In the genomic region with DNA sequence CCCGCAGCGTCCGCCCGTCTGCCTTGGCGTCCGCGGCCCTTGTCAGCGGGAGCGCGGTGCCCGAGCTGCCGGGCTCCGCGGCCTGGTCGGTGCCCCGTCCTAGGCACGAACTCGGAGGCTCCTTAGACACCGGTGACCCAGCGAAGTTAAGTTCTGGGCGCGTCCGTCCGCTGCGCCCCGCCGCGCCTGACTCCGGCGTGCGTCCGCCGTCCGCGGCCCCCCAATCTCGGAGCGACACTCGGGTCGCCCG, we compare ENCODE assay signal across 9 mouse cellular contexts. TPM values are rescaled to one million over a fixed set of nuclear protein-coding genes. Genes with fewer than 3 reads are reported as not detected.
DNase-seq lines count a peak whose midpoint lies in the region; ATAC-seq and TF ChIP-seq lines count a peak whose summit lies in the region.
"Had no signal": no experiment of that assay in that cellular context is flagged by ENCODE, and none has a peak within 500 bp of the region (broad histone marks: within the 10 kb centered on the region; RNA-seq: fewer than 3 reads in every experiment).

No protein-coding gene starts in this region.

- no peak for TF ChIP-seq POLR2A in cortical plate, adult 2 months (IDR thresholded peaks at IDR 0.05; ENCODE audit: extremely low read depth, insufficient read depth, low read length)

- ATAC-seq in kidney, embryonic 16.5 days (ENCODE audit: low FRiP score, low TSS enrichment): no peak; the same call in 1 of the 2 replicates
- peak; percentile 77; the same call in 1 of the 2 replicates for ATAC-seq in hindbrain, embryonic 13.5 days (ENCODE audit: low FRiP score)
- no peak; the same call in 1 of the 2 replicates for ATAC-seq in midbrain, embryonic 13.5 days

- H3K27ac ChIP-seq in kidney, embryonic 16.5 days (ENCODE audit: low read length): peak overlapping the region; percentile 94
- H3K27ac ChIP-seq in cortical plate, adult 2 months (ENCODE audit: insufficient read depth, low read length): peak overlapping the region; percentile 97
- H3K27ac ChIP-seq in hindbrain, embryonic 13.5 days: peak overlapping the region; percentile 63; the same call in 1 of the 2 replicates
- H3K27ac ChIP-seq in midbrain, embryonic 13.5 days: no peak overlapping the region

- H3K4me1 ChIP-seq in kidney, embryonic 16.5 days (ENCODE audit: insufficient read depth, low read length): peaks cover 30% of the 10 kb centered on the region
- no peaks in the 10 kb centered on the region for H3K4me1 ChIP-seq in cortical plate, adult 2 months (ENCODE audit: control insufficient read depth, insufficient read depth, low read length)
- H3K4me1 ChIP-seq in hindbrain, embryonic 13.5 days (replicated peaks): peaks cover 36% of the 10 kb centered on the region
- H3K4me1 ChIP-seq in midbrain, embryonic 13.5 days (replicated peaks): peaks cover 32% of the 10 kb centered on the region

- WGBS in kidney, embryonic 16.5 days: under 1% methylated on average over 39 of the region's 40 CpGs
- 0% methylated on average over 39 of the region's 40 CpGs for WGBS in hindbrain, embryonic 13.5 days
- WGBS in midbrain, embryonic 13.5 days: 0% methylated on average over 38 of the region's 40 CpGs

- DNase-seq in kidney, postnatal 36 days: no peak
- no peak for DNase-seq in adipocyte (ENCODE audit: low spot score)
- DNase-seq in kidney, postnatal 10 days: no peak
- no peak for DNase-seq in layer of hippocampus, postnatal 36 days

- TF ChIP-seq CTCF in cortical plate, adult 2 months (IDR thresholded peaks at IDR 0.05; ENCODE audit: extremely low read depth, insufficient read depth, low read length): no peak

- H3K4me3 ChIP-seq in kidney, embryonic 16.5 days (ENCODE audit: low read length): peak overlapping the region; percentile 93
- H3K4me3 ChIP-seq in cortical plate, adult 2 months (ENCODE audit: insufficient read depth, low read length): peak overlapping the region; percentile 88
- peak overlapping the region; percentile 63 for H3K4me3 ChIP-seq in hindbrain, embryonic 13.5 days
- peak overlapping the region; percentile 74 for H3K4me3 ChIP-seq in midbrain, embryonic 13.5 days (replicated peaks)

- no peaks in the 10 kb centered on the region for H3K36me3 ChIP-seq in kidney, embryonic 16.5 days (ENCODE audit: insufficient read depth, low read length)
- no peaks in the 10 kb centered on the region for H3K36me3 ChIP-seq in hindbrain, embryonic 13.5 days
- no peaks in the 10 kb centered on the region for H3K36me3 ChIP-seq in midbrain, embryonic 13.5 days

- H3K9ac ChIP-seq in kidney, embryonic 16.5 days (replicated peaks; ENCODE audit: low read length): peak overlapping the region; percentile 92
- H3K9ac ChIP-seq in hindbrain, embryonic 13.5 days: peak overlapping the region; percentile 74
- peak overlapping the region; percentile 67 for H3K9ac ChIP-seq in midbrain, embryonic 13.5 days (replicated peaks)

- H3K9me3 ChIP-seq in kidney, embryonic 16.5 days (ENCODE audit: low read length): no peaks in the 10 kb centered on the region
- H3K9me3 ChIP-seq in hindbrain, embryonic 13.5 days: no peaks in the 10 kb centered on the region
- no peaks in the 10 kb centered on the region for H3K9me3 ChIP-seq in midbrain, embryonic 13.5 days

- H3K27me3 ChIP-seq in kidney, embryonic 16.5 days (ENCODE audit: insufficient read depth, low read length): 0 out of 2 replicates have a peak, but pooled peaks cover 6% of the 10 kb centered on the region
- peaks cover 75% of the 10 kb centered on the region for H3K27me3 ChIP-seq in hindbrain, embryonic 13.5 days
- peaks cover 81% of the 10 kb centered on the region for H3K27me3 ChIP-seq in midbrain, embryonic 13.5 days
- H3K27me3 ChIP-seq: Patski had no signal

- peak overlapping the region; percentile 91 for H3K4me2 ChIP-seq in kidney, embryonic 16.5 days (replicated peaks; ENCODE audit: low read depth, low read length)
- H3K4me2 ChIP-seq in hindbrain, embryonic 13.5 days: peak overlapping the region; percentile 88
- peak overlapping the region; percentile 88 for H3K4me2 ChIP-seq in midbrain, embryonic 13.5 days (replicated peaks)

RNA-seq across cellular contexts. Expression of a gene that starts 0.3 kb away (rescaled TPM):
- polyA plus RNA-seq in kidney, embryonic 16.5 days (2015; fragmentation: Nextera tagmentation; extraction: Ambion mirVana): 5.9 and 6.5 TPM in 2 replicates
- 6.7 and 8.5 TPM in 2 replicates for polyA plus RNA-seq in cortical plate, adult 2 months (2012; rRNA removed)
- polyA plus RNA-seq in hindbrain, embryonic 13.5 days (2015; fragmentation: Nextera tagmentation; extraction: Ambion mirVana): 2.7 and 2.9 TPM in 2 replicates
- polyA plus RNA-seq in midbrain, embryonic 13.5 days (2015; fragmentation: Nextera tagmentation; extraction: Ambion mirVana): 1.7 and 2.6 TPM in 2 replicates
- total RNA-seq in layer of hippocampus, postnatal 36 days (2021): 10 to 100 TPM; 21.7 to 24.2 TPM
